Mouse (Mus musculus) layer of hippocampus, adult 9-10 months (tissue): ENCODE results near the gene Tnrc18.
"Not testable (repeated sequence)": the region's sequence is repeated elsewhere in the genome, so short reads cannot be mapped to it uniquely, and the experiment has no call there.

ENCODE experiments used
- DNase-seq: peaks from one replicate; pipeline ENCODE4 v3.0.0; 2022; ENCODE audit warnings: low spot score

The Tnrc18 gene

GRCm38 (mm10) chr5:142817524-142818434 is at the start of gene Tnrc18:
Tnrc18 (minus strand) TSS chr5:142817662.
- peak; percentile 99 for DNase-seq

- peak; percentile 69 for DNase-seq
Observed at GRCm38 (mm10) chr5:142857763-142858229, 40.3 kb upstream of the Tnrc18 start.

GRCm38 (mm10) chr5:142856408-142856807 is 38.9 kb upstream of the Tnrc18 start:
- DNase-seq: no peak

GRCm38 (mm10) chr5:142854877-142855276 is 37.4 kb upstream of the Tnrc18 start:
- DNase-seq: no peak

GRCm38 (mm10) chr5:142853585-142853984 is 36.1 kb upstream of the Tnrc18 start:
- DNase-seq: no peak

- DNase-seq: no peak
Observed at GRCm38 (mm10) chr5:142851681-142852049, 34.2 kb upstream of the Tnrc18 start.

GRCm38 (mm10) chr5:142850916-142851680 is 33.6 kb upstream of the Tnrc18 start:
- no peak for DNase-seq

- no peak for DNase-seq
Observed at GRCm38 (mm10) chr5:142850476-142850875, 33.0 kb upstream of the Tnrc18 start.

- DNase-seq: no peak
Observed at GRCm38 (mm10) chr5:142848911-142849310, 31.4 kb upstream of the Tnrc18 start.

- DNase-seq: no peak
Observed at GRCm38 (mm10) chr5:142848149-142848548, 30.7 kb upstream of the Tnrc18 start.

- DNase-seq: no peak
Observed at GRCm38 (mm10) chr5:142844467-142844866, 27.0 kb upstream of the Tnrc18 start.

- no peak for DNase-seq
Observed at GRCm38 (mm10) chr5:142842137-142842642, 24.7 kb upstream of the Tnrc18 start.

- DNase-seq: no peak
Observed at GRCm38 (mm10) chr5:142841372-142842136, 24.1 kb upstream of the Tnrc18 start.

GRCm38 (mm10) chr5:142837427-142837826 is 20.0 kb upstream of the Tnrc18 start:
- DNase-seq: not testable (repeated sequence)

- no peak for DNase-seq
Observed at GRCm38 (mm10) chr5:142836891-142837290, 19.4 kb upstream of the Tnrc18 start.

GRCm38 (mm10) chr5:142833646-142834438 is 16.4 kb upstream of the Tnrc18 start:
- no peak for DNase-seq

- DNase-seq: no peak
Observed at GRCm38 (mm10) chr5:142826131-142826530, 8.7 kb upstream of the Tnrc18 start.

- DNase-seq: no peak
Observed at GRCm38 (mm10) chr5:142825665-142826064, 8.2 kb upstream of the Tnrc18 start.

- no peak for DNase-seq
Observed at GRCm38 (mm10) chr5:142824091-142824490, 6.6 kb upstream of the Tnrc18 start.

- DNase-seq: no peak
Observed at GRCm38 (mm10) chr5:142823096-142824062, 5.9 kb upstream of the Tnrc18 start.
